Mouse (Mus musculus) forebrain, postnatal 0 days (tissue): Measurements from ENCODE around the gene Atad1. TPM values are rescaled to one million over a fixed set of nuclear protein-coding genes. Genes with fewer than 3 reads are reported as not detected.
A peak's percentile ranks its signal among the peaks of the same experiment; 100 is the strongest.

ENCODE experiments used
- ATAC-seq: fragments of 200-750 bp; cut with Nextera tagmentation; 2 replicates; pipeline ENCODE4 v1.8.0; 2017; ENCODE audit warnings: mild to moderate bottlenecking, moderate library complexity
- DNase-seq: peaks from one replicate; pipeline ENCODE4 v3.0.0-alpha.2; 2015
- H3K27ac ChIP-seq: fragments of 300-500 bp; sonication (generic); 2 replicates; pipeline ENCODE4 v1.5.1; 2014; ENCODE audit warnings: low read depth, mild to moderate bottlenecking, antibody characterized with exemption, low read length, moderate library complexity, mixed read lengths
- H3K27me3 ChIP-seq: fragments of 300-500 bp; sonication (generic); 2 replicates; pipeline ENCODE4 v1.6.1; 2014; ENCODE audit warnings: mild to moderate bottlenecking, low read length, mixed read lengths; ENCODE audit not compliant: insufficient read depth
- H3K36me3 ChIP-seq: fragments of 300-500 bp; sonication (generic); 2 replicates; pipeline ENCODE4 v1.6.1; 2014; ENCODE audit warnings: mild to moderate bottlenecking, moderate library complexity; ENCODE audit not compliant: insufficient read depth
- H3K4me1 ChIP-seq: fragments of 300-500 bp; sonication (generic); 2 replicates; pipeline ENCODE4 v1.6.1; 2014; ENCODE audit warnings: antibody characterized with exemption; ENCODE audit not compliant: insufficient read depth
- H3K4me2 ChIP-seq: fragments of 300-500 bp; sonication (generic); 2 replicates; pipeline ENCODE4 v1.6.1; 2014; ENCODE audit warnings: low read depth, mild to moderate bottlenecking, moderate library complexity
- H3K4me3 ChIP-seq: fragments of 300-500 bp; sonication (generic); 2 replicates; pipeline ENCODE4 v1.5.1; 2014; ENCODE audit warnings: low read depth, low read length, mixed read lengths
- H3K9ac ChIP-seq: fragments of 300-500 bp; sonication (generic); 2 replicates; pipeline ENCODE4 v1.6.1; 2014; ENCODE audit warnings: mild to moderate bottlenecking
- H3K9me3 ChIP-seq: fragments of 300-500 bp; sonication (generic); 2 replicates; pipeline ENCODE4 v1.6.1; 2016; ENCODE audit warnings: low read length
- CTCF ChIP-seq: sonication (generic); IDR thresholded peaks from 2 replicates; pipeline ENCODE4 v1.5.1; 2016; ENCODE audit warnings: antibody characterized with exemption, control low read depth, low read depth
- WGBS: fragments of 180-500 bp; shearing (Covaris S2); extraction: QIAGEN DNeasy Blood & Tissue Kit; methylation state at CpG from one replicate; pipeline ENCODE4 v1.1.7; 2014; 5-methylcytosine and 5-hydroxymethylcytosine counted together
- polyA plus RNA-seq: library from polyadenylated mRNA; unstranded; fragments of >200 nt; fragmentation: Nextera tagmentation; extraction: Ambion mirVana; gene quantifications from 2 replicates; pipeline ENCODE4 v1.2.1, GENCODE M21; 2015
- total RNA-seq: library from RNA; depleted of rRNA; stranded (reverse); fragments of >200 nt; gene quantifications from 2 replicates; pipeline ENCODE4 v1.2.3, GENCODE M21; 2014

Atad1 gene
- total and polyA plus RNA-seq, 2 experiments from 2014 or later = 121 to 173 TPM

GRCm38 (mm10) chr19:32717590-32717989 lies 22.0 kb downstream of the Atad1 start:
- Histone ChIP-seq H3K27ac (no peak overlapping the region), H3K4me3 (no peak overlapping the region), H3K27me3 (no peaks in the 10 kb centered on the region), H3K9ac (no peak overlapping the region), H3K36me3 (no peaks in the 10 kb centered on the region), H3K4me1 (no peaks in the 10 kb centered on the region), H3K9me3 (no peaks in the 10 kb centered on the region), H3K4me2 (no peak overlapping the region)
- WGBS = 63% methylated on average over 3 of the region's 3 CpGs
- TF ChIP-seq CTCF = peak; percentile 29
- ATAC-seq (no peak), DNase-seq (no peak)

GRCm38 (mm10) chr19:32715681-32716080 lies 23.9 kb downstream of the Atad1 start:
- no peak overlapping the region for H3K27ac ChIP-seq
- no peak overlapping the region for H3K9ac ChIP-seq
- ATAC-seq (no peak), DNase-seq (no peak)
- H3K9me3 ChIP-seq = no peaks in the 10 kb centered on the region
- no peaks in the 10 kb centered on the region for H3K36me3 ChIP-seq
- H3K4me3 ChIP-seq = no peak overlapping the region
- TF ChIP-seq CTCF = no peak
- no peaks in the 10 kb centered on the region; the same call in 1 of the 2 replicates for H3K4me1 ChIP-seq
- no peaks in the 10 kb centered on the region for H3K27me3 ChIP-seq
- no peak overlapping the region for H3K4me2 ChIP-seq

GRCm38 (mm10) chr19:32715201-32715600 lies 24.4 kb downstream of the Atad1 start:
- Histone ChIP-seq H3K27me3 (no peaks in the 10 kb centered on the region), H3K4me2 (no peak overlapping the region), H3K9ac (no peak overlapping the region), H3K27ac (no peak overlapping the region), H3K4me1 (no peaks in the 10 kb centered on the region; the same call in 1 of the 2 replicates), H3K9me3 (no peaks in the 10 kb centered on the region), H3K36me3 (no peaks in the 10 kb centered on the region), H3K4me3 (no peak overlapping the region)
- DNase-seq (peak; percentile 76), ATAC-seq (no peak)
- peak; percentile 82 for TF ChIP-seq CTCF
- WGBS = 0% methylated on average over 3 of the region's 3 CpGs

GRCm38 (mm10) chr19:32713471-32713870 lies 26.1 kb downstream of the Atad1 start:
- DNase-seq (no peak), ATAC-seq (no peak)
- H3K9me3 ChIP-seq = no peaks in the 10 kb centered on the region
- H3K4me1 ChIP-seq = no peaks in the 10 kb centered on the region; the same call in 1 of the 2 replicates
- H3K27ac ChIP-seq = no peak overlapping the region
- WGBS = 82% methylated on average over 3 of the region's 3 CpGs
- no peak overlapping the region for H3K9ac ChIP-seq
- no peaks in the 10 kb centered on the region; the same call in 1 of the 2 replicates for H3K36me3 ChIP-seq
- no peak overlapping the region for H3K4me2 ChIP-seq
- no peaks in the 10 kb centered on the region for H3K27me3 ChIP-seq
- TF ChIP-seq CTCF = no peak
- H3K4me3 ChIP-seq = no peak overlapping the region

GRCm38 (mm10) chr19:32712588-32713042 lies 27.0 kb downstream of the Atad1 start:
- peak overlapping the region; percentile 79 for H3K9ac ChIP-seq
- peak overlapping the region; percentile 90 for H3K27ac ChIP-seq
- H3K4me1 ChIP-seq = no peaks in the 10 kb centered on the region; the same call in 1 of the 2 replicates
- peak; percentile 56 for TF ChIP-seq CTCF
- ATAC-seq (peak; percentile 90), DNase-seq (no peak)
- no peaks in the 10 kb centered on the region; the same call in 1 of the 2 replicates for H3K36me3 ChIP-seq
- peak overlapping the region; percentile 66 for H3K4me2 ChIP-seq
- WGBS = under 1% methylated on average over 11 of the region's 11 CpGs
- H3K27me3 ChIP-seq = no peaks in the 10 kb centered on the region
- H3K4me3 ChIP-seq = peak overlapping the region; percentile 56
- H3K9me3 ChIP-seq = no peaks in the 10 kb centered on the region

GRCm38 (mm10) chr19:32711761-32712541 lies 27.6 kb downstream of the Atad1 start:
- no peaks in the 10 kb centered on the region; the same call in 1 of the 2 replicates for H3K4me1 ChIP-seq
- DNase-seq (peak; percentile 96), ATAC-seq (peak; percentile 98)
- peak overlapping the region; percentile 56 for H3K4me3 ChIP-seq
- TF ChIP-seq CTCF = no peak
- peak overlapping the region; percentile 90 for H3K27ac ChIP-seq
- no peaks in the 10 kb centered on the region for H3K27me3 ChIP-seq
- peak overlapping the region; percentile 66 for H3K4me2 ChIP-seq
- WGBS = under 1% methylated on average over 63 of the region's 63 CpGs
- no peaks in the 10 kb centered on the region; the same call in 1 of the 2 replicates for H3K36me3 ChIP-seq
- no peaks in the 10 kb centered on the region for H3K9me3 ChIP-seq
- peak overlapping the region; percentile 79 for H3K9ac ChIP-seq

- TF ChIP-seq CTCF = peak; percentile 61
- H3K4me2 ChIP-seq = no peak overlapping the region
- DNase-seq (peak; percentile 35), ATAC-seq (no peak)
- H3K27me3 ChIP-seq = no peaks in the 10 kb centered on the region
- no peaks in the 10 kb centered on the region for H3K9me3 ChIP-seq
- no peaks in the 10 kb centered on the region; the same call in 1 of the 2 replicates for H3K36me3 ChIP-seq
- WGBS = 55% methylated on average over 3 of the region's 3 CpGs
- no peak overlapping the region for H3K4me3 ChIP-seq
- H3K27ac ChIP-seq = no peak overlapping the region
- H3K4me1 ChIP-seq = no peaks in the 10 kb centered on the region; the same call in 1 of the 2 replicates
- H3K9ac ChIP-seq = no peak overlapping the region
These were observed 29.3 kb downstream of the Atad1 start for GRCm38 (mm10) chr19:32710288-32710687.
